Mouse (Mus musculus) ES-E14 (cell line): ENCODE measurements around the gene Cacna2d1.

Experiments used
- HCFC1 ChIP-seq: IDR thresholded peaks from 2 replicates; pipeline ENCODE4 v1.6.1; 2012; ENCODE audit warnings: low read length, inconsistent platforms, borderline replicate concordance; ENCODE audit not compliant: insufficient read depth
- ZNF384 ChIP-seq: IDR thresholded peaks from 2 replicates; pipeline ENCODE4 v1.6.1; 2012; ENCODE audit warnings: low read depth, low read length, inconsistent platforms

GRCm38 (mm10) chr5:16309168-16310006 lies 374.9 kb downstream of the Cacna2d1 start:
- TF ChIP-seq ZNF384, result no peak
- no peak for TF ChIP-seq HCFC1
